In genomic region chr16:90822284-90822935, GRCm38 (mm10) we compare ENCODE assay signal across 27 mouse cellular contexts. TPM values are rescaled to one million over a fixed set of nuclear protein-coding genes. Genes with fewer than 3 reads are reported as not detected.
DNase-seq lines count a peak whose midpoint lies in the region; ATAC-seq and TF ChIP-seq lines count a peak whose summit lies in the region.
"Had no signal": no experiment of that assay in that cellular context is flagged by ENCODE, and none has a peak within 500 bp of the region (broad histone marks: within the 10 kb centered on the region; RNA-seq: fewer than 3 reads in every experiment).

No protein-coding gene starts in this region.

- H3K36me3 ChIP-seq in MEL (ENCODE audit: control insufficient read depth in 1 of 2, insufficient read depth in 2 of 2, low read length in 2 of 2): no peaks in the 10 kb centered on the region
- H3K36me3 ChIP-seq in erythroblast, embryonic 14.5 days (ENCODE audit: control insufficient read depth): no peaks in the 10 kb centered on the region
- no peaks in the 10 kb centered on the region for H3K36me3 ChIP-seq in liver, embryonic 13.5 days
- no peaks in the 10 kb centered on the region for H3K36me3 ChIP-seq in forebrain, postnatal 0 days (ENCODE audit: insufficient read depth)
- H3K36me3 ChIP-seq: embryonic facial prominence, embryonic 10.5 days; embryonic facial prominence, embryonic 15.5 days; forebrain, embryonic 10.5 days; kidney, embryonic 15.5 days; limb, embryonic 13.5 days; neural tube, embryonic 15.5 days had no signal

- no peak overlapping the region for H3K9ac ChIP-seq in MEL (ENCODE audit: control insufficient read depth, low read depth, low read length, poor library complexity, severe bottlenecking)
- peak overlapping the region; percentile 35 for H3K9ac ChIP-seq in liver, embryonic 13.5 days
- H3K9ac ChIP-seq in forebrain, postnatal 0 days: no peak overlapping the region
- H3K9ac ChIP-seq: embryonic facial prominence, embryonic 15.5 days; kidney, embryonic 15.5 days; limb, embryonic 13.5 days; neural tube, embryonic 15.5 days had no signal

- H3K4me1 ChIP-seq in MEL (ENCODE audit: control insufficient read depth in 1 of 2, insufficient read depth in 2 of 2, low read length in 2 of 2): no peaks in the 10 kb centered on the region
- H3K4me1 ChIP-seq in erythroblast, embryonic 14.5 days (ENCODE audit: control insufficient read depth): peaks cover 65% of the 10 kb centered on the region
- peaks cover 43% of the 10 kb centered on the region for H3K4me1 ChIP-seq in liver, embryonic 13.5 days (replicated peaks)
- H3K4me1 ChIP-seq in forebrain, postnatal 0 days (ENCODE audit: insufficient read depth): no peaks in the 10 kb centered on the region
- H3K4me1 ChIP-seq: embryonic facial prominence, embryonic 15.5 days; forebrain, embryonic 10.5 days; kidney, embryonic 15.5 days; limb, embryonic 13.5 days; neural tube, embryonic 15.5 days had no signal

- TF ChIP-seq POLR2A in MEL (IDR thresholded peaks at IDR 0.05; ENCODE audit: control insufficient read depth in 1 of 2, insufficient read depth in 1 of 2, low read depth in 1 of 2, low read length in 2 of 2, poor library complexity in 1 of 2): no peak

- TF ChIP-seq EP300 in MEL (IDR thresholded peaks at IDR 0.05; ENCODE audit: low read depth in 1 of 2, low read length in 2 of 2): no peak

- DNase-seq in MEL (ENCODE audit: low read depth, low spot score): no peak
- peak; percentile 20 for DNase-seq in liver, embryonic 13.5 days
- DNase-seq in layer of hippocampus, adult 18-20 months (ENCODE audit: low spot score in 2 of 2): no peak
- DNase-seq in heart, postnatal 4 days: no peak
- no peak for DNase-seq in forebrain, postnatal 0 days
- DNase-seq in thymus, postnatal 25 days: no peak
- DNase-seq: adrenal gland, adult 8-10 months; kidney, adult 18-20 months; lung, adult 2 months; midbrain, embryonic 14.5 days; retina, postnatal 1 day; right cerebral cortex, postnatal 14 days; thymus, postnatal 14 days had no signal

- TF ChIP-seq CTCF in MEL (IDR thresholded peaks at IDR 0.05 in 2 of 3, conservative IDR thresholded peaks at IDR 0.05 in 1 of 3; ENCODE audit: control insufficient read depth in 1 of 3, insufficient read depth in 1 of 3, low read depth in 2 of 3, low read length in 3 of 3, poor library complexity in 1 of 3, severe bottlenecking in 1 of 3): no peak
- no peak for TF ChIP-seq CTCF in forebrain, postnatal 0 days (IDR thresholded peaks at IDR 0.05; ENCODE audit: low read depth)

- peaks cover 0 to 5% of the 10 kb centered on the region in 2 experiments; a peak in 3 of 4 replicates for H3K27me3 ChIP-seq in MEL (ENCODE audit: control insufficient read depth in 1 of 2, insufficient read depth in 2 of 2, low read length in 2 of 2)
- H3K27me3 ChIP-seq in erythroblast, embryonic 14.5 days (ENCODE audit: control insufficient read depth): peaks cover 50% of the 10 kb centered on the region
- peaks cover 16% of the 10 kb centered on the region for H3K27me3 ChIP-seq in liver, embryonic 13.5 days
- H3K27me3 ChIP-seq in forebrain, postnatal 0 days (ENCODE audit: insufficient read depth, low read length): no peaks in the 10 kb centered on the region
- H3K27me3 ChIP-seq: embryonic facial prominence, embryonic 15.5 days; limb, embryonic 13.5 days; neural tube, embryonic 15.5 days had no signal

- 51% methylated on average over 10 of the region's 10 CpGs for WGBS in liver, embryonic 13.5 days (ENCODE audit: insufficient replicate concordance)
- 91% methylated on average over 10 of the region's 10 CpGs for WGBS in forebrain, postnatal 0 days

- H3K4me3 ChIP-seq in MEL (ENCODE audit: control insufficient read depth in 1 of 2, insufficient read depth in 1 of 2, low read depth in 2 of 2, low read length in 2 of 2): no peak overlapping the region
- H3K4me3 ChIP-seq in erythroblast, embryonic 14.5 days (replicated peaks): peak overlapping the region; percentile 36
- H3K4me3 ChIP-seq in liver, embryonic 13.5 days (replicated peaks): 0 out of 2 replicates have a peak overlapping the region, but pooled peaks have one; percentile 7
- H3K4me3 ChIP-seq in forebrain, postnatal 0 days (ENCODE audit: low read depth, low read length): no peak overlapping the region
- H3K4me3 ChIP-seq: embryonic facial prominence, embryonic 10.5 days; embryonic facial prominence, embryonic 15.5 days; forebrain, embryonic 10.5 days; gastrocnemius, adult 2 months; kidney, embryonic 15.5 days; layer of hippocampus, adult 2 months; limb, embryonic 13.5 days; neural tube, embryonic 15.5 days had no signal

- TF ChIP-seq RAD21 in MEL (IDR thresholded peaks at IDR 0.05; ENCODE audit: low read depth, low read length): no peak

- H3K4me2 ChIP-seq in liver, embryonic 13.5 days: peak overlapping the region; percentile 44
- H3K4me2 ChIP-seq in forebrain, postnatal 0 days (ENCODE audit: low read depth): no peak overlapping the region
- H3K4me2 ChIP-seq: embryonic facial prominence, embryonic 15.5 days; heart, embryonic 11.5 days; kidney, embryonic 15.5 days; limb, embryonic 13.5 days; neural tube, embryonic 15.5 days had no signal

- ATAC-seq in liver, embryonic 13.5 days (ENCODE audit: low read depth): peak; percentile 98
- 0 out of 2 replicates have a peak, but pooled peaks have one; percentile 39 for ATAC-seq in megakaryocyte-erythroid progenitor cell, adult 5-6 weeks (replicated peaks; ENCODE audit: low FRiP score, low TSS enrichment, poor library complexity, severe bottlenecking)
- ATAC-seq in forebrain, postnatal 0 days: no peak
- ATAC-seq: hindbrain, embryonic 16.5 days had no signal

- H3K9me3 ChIP-seq in MEL (replicated peaks; ENCODE audit: insufficient read depth, low read length): no peaks in the 10 kb centered on the region
- H3K9me3 ChIP-seq in erythroblast, embryonic 14.5 days (ENCODE audit: control insufficient read depth, low read length): no peaks in the 10 kb centered on the region
- no peaks in the 10 kb centered on the region for H3K9me3 ChIP-seq in liver, embryonic 13.5 days (replicated peaks)
- no peaks in the 10 kb centered on the region for H3K9me3 ChIP-seq in forebrain, postnatal 0 days (ENCODE audit: low read length)
- H3K9me3 ChIP-seq: embryonic facial prominence, embryonic 10.5 days; embryonic facial prominence, embryonic 15.5 days; forebrain, embryonic 10.5 days; kidney, embryonic 15.5 days; limb, embryonic 13.5 days; neural tube, embryonic 15.5 days had no signal

- H3K79me2 ChIP-seq in MEL (ENCODE audit: control insufficient read depth, insufficient read depth, low read length, poor library complexity): no peaks in the 10 kb centered on the region

- no peak overlapping the region for H3K27ac ChIP-seq in MEL (ENCODE audit: control insufficient read depth, low read depth, low read length)
- peak overlapping the region; percentile 80 for H3K27ac ChIP-seq in liver, embryonic 13.5 days
- no peak overlapping the region for H3K27ac ChIP-seq in forebrain, postnatal 0 days (ENCODE audit: low read depth, low read length)
- H3K27ac ChIP-seq: embryonic facial prominence, embryonic 10.5 days; embryonic facial prominence, embryonic 15.5 days; forebrain, embryonic 10.5 days; gastrocnemius, adult 2 months; kidney, embryonic 15.5 days; layer of hippocampus, adult 2 months; limb, embryonic 13.5 days; macrophage; neural tube, embryonic 15.5 days had no signal

TF ChIP-seq in MEL, 35 proteins besides CTCF, POLR2A, EP300 and RAD21:
- TF ChIP-seq TAL1 (IDR thresholded peaks at IDR 0.05; ENCODE audit: low read length) (peak; percentile 20; the same call in 1 of the 2 replicates), USF2 (IDR thresholded peaks at IDR 0.05; ENCODE audit: borderline replicate concordance in 1 of 2, insufficient read depth in 1 of 2, low read depth in 1 of 2, low read length in 2 of 2) (no peak), POLR2AphosphoS2 (IDR thresholded peaks at IDR 0.05; ENCODE audit: low read length) (no peak), GABPA (IDR thresholded peaks at IDR 0.05; ENCODE audit: low read depth, low read length) (no peak)
TF ChIP-seq in MEL: peak in this region for 1.

RNA-seq across cellular contexts. Expression of gene Eva1c, which starts 4.1 kb away (rescaled TPM):
- total RNA-seq in MEL (2012; rRNA removed): not detected in 2 replicates
- polyA plus RNA-seq in MEL (2012; ENCODE audit: insufficient read depth in 1 of 2, insufficient read length in 2 of 2, low read depth in 1 of 2, low replicate concordance in 2 of 2, missing spikeins in 1 of 2): under 1 TPM in 1 of 2 experiments, not detected in 1; 0.06 TPM
- 0.30 and 0.55 TPM in 2 replicates for polyA plus RNA-seq in erythroblast, embryonic 14.5 days (2012)
- polyA plus RNA-seq in liver, embryonic 13.5 days (2015; fragmentation: Nextera tagmentation; extraction: Ambion mirVana): 0.25 and 0.31 TPM in 2 replicates
- not detected in 2 replicates for total RNA-seq in megakaryocyte-erythroid progenitor cell, adult 5-6 weeks (2014; fragmentation: Nextera tagmentation)
- total RNA-seq in megakaryocyte-erythroid progenitor cell, adult 5-6 weeks (2017): not detected in 2 replicates
- 1 to 10 TPM; 2.8 to 3.0 TPM for total RNA-seq in layer of hippocampus, adult 18-20 months (2021)
- 1 to 10 TPM; 1.5 to 2.4 TPM for total RNA-seq in heart, postnatal 4 days (2021)
- total RNA-seq in forebrain, postnatal 0 days (2014; rRNA removed): 4.0 TPM in 2 replicates
- 3.4 TPM in 2 replicates for polyA plus RNA-seq in forebrain, postnatal 0 days (2015; fragmentation: Nextera tagmentation; extraction: Ambion mirVana)
- total RNA-seq: CH12.LX had no signal
- polyA plus RNA-seq: macrophage had no signal

RNA-seq across cellular contexts. Expression of gene Urb1, which starts 12.2 kb away (rescaled TPM):
- 32.1 and 35.3 TPM in 2 replicates for total RNA-seq in MEL (2012; rRNA removed)
- polyA plus RNA-seq in MEL (2012; ENCODE audit: insufficient read depth in 1 of 2, insufficient read length in 2 of 2, low read depth in 1 of 2, low replicate concordance in 2 of 2, missing spikeins in 1 of 2): 10 to 100 TPM; 26.2 to 36.7 TPM
- polyA plus RNA-seq in erythroblast, embryonic 14.5 days (2012): 0.09 and 0.12 TPM in 2 replicates
- polyA plus RNA-seq in liver, embryonic 13.5 days (2015; fragmentation: Nextera tagmentation; extraction: Ambion mirVana): 4.7 and 7.5 TPM in 2 replicates
- total RNA-seq in megakaryocyte-erythroid progenitor cell, adult 5-6 weeks (2014; fragmentation: Nextera tagmentation): 20.9 and 41.3 TPM in 2 replicates
- total RNA-seq in megakaryocyte-erythroid progenitor cell, adult 5-6 weeks (2017): 16.0 and 26.4 TPM in 2 replicates
- 10 to 100 TPM; 14.7 to 14.9 TPM for total RNA-seq in layer of hippocampus, adult 18-20 months (2021)
- total RNA-seq in heart, postnatal 4 days (2021): 10 to 100 TPM; 13.3 to 14.5 TPM
- total RNA-seq in forebrain, postnatal 0 days (2014; rRNA removed): 12.7 and 19.0 TPM in 2 replicates
- 4.6 and 5.4 TPM in 2 replicates for polyA plus RNA-seq in forebrain, postnatal 0 days (2015; fragmentation: Nextera tagmentation; extraction: Ambion mirVana)

Comparison
In these comparisons a context has a peak if more than half of its experiments do, and no peak if none do; other contexts are left out.
1. H3K4me3 ChIP-seq: peak in erythroblast, embryonic 14.5 days (single experiment) and liver, embryonic 13.5 days (single experiment); none in MEL (0 of 2) and forebrain, postnatal 0 days (single experiment).